Mouse (Mus musculus): ENCODE measurements around the gene Prtn3.

Prtn3 gene

GRCm38 (mm10) chr10:79908167-79909091 lies 34.2 kb downstream of the Prtn3 start, which contains the start of gene Med16:
Med16 (minus strand) TSS chr10:79908923.
- peak; percentile 98 for DNase-seq (ENCODE audit: low read depth, low spot score)

- no peak for DNase-seq (ENCODE audit: low read depth, low spot score)
Measured at GRCm38 (mm10) chr10:79909092-79909922, 35.0 kb downstream of the Prtn3 start.

GRCm38 (mm10) chr10:79910556-79910955 lies 36.3 kb downstream of the Prtn3 start, which contains the start of gene Gm26602:
Gm26602 (plus strand) TSS chr10:79910856.
- DNase-seq (ENCODE audit: low read depth, low spot score), result no peak

GRCm38 (mm10) chr10:79912412-79912811 lies 38.1 kb downstream of the Prtn3 start:
- DNase-seq (ENCODE audit: low read depth, low spot score), result no peak

GRCm38 (mm10) chr10:79914131-79914947 lies 40.1 kb downstream of the Prtn3 start:
- DNase-seq (ENCODE audit: low read depth, low spot score), result no peak

GRCm38 (mm10) chr10:79914948-79915596 lies 40.8 kb downstream of the Prtn3 start:
- DNase-seq (ENCODE audit: low read depth, low spot score), result no peak

- DNase-seq (ENCODE audit: low read depth, low spot score), result no peak
Measured at GRCm38 (mm10) chr10:79916081-79916480, 41.8 kb downstream of the Prtn3 start.

- DNase-seq (ENCODE audit: low read depth, low spot score), result peak; percentile 83
Measured at GRCm38 (mm10) chr10:79916808-79917531, 42.7 kb downstream of the Prtn3 start, which contains the start of gene Kiss1r. Kiss1r (plus strand) TSS chr10:79916971.

- no peak for DNase-seq (ENCODE audit: low read depth, low spot score)
Measured at GRCm38 (mm10) chr10:79917532-79918100, 43.3 kb downstream of the Prtn3 start.

- no peak for DNase-seq (ENCODE audit: low read depth, low spot score)
Measured at GRCm38 (mm10) chr10:79918231-79919078, 44.2 kb downstream of the Prtn3 start.

- peak; percentile 51 for DNase-seq (ENCODE audit: low read depth, low spot score)
Measured at GRCm38 (mm10) chr10:79919251-79919849, 45.1 kb downstream of the Prtn3 start.

GRCm38 (mm10) chr10:79920056-79920890 lies 46.0 kb downstream of the Prtn3 start:
- DNase-seq (ENCODE audit: low read depth, low spot score), result no peak

- no peak for DNase-seq (ENCODE audit: low read depth, low spot score)
Measured at GRCm38 (mm10) chr10:79920958-79921535, 46.8 kb downstream of the Prtn3 start, which contains the start of gene R3hdm4. R3hdm4 (minus strand) TSS chr10:79921208.

GRCm38 (mm10) chr10:79921572-79921971 lies 47.3 kb downstream of the Prtn3 start:
- DNase-seq (ENCODE audit: low read depth, low spot score), result no peak

GRCm38 (mm10) chr10:79924998-79925784 lies 50.9 kb downstream of the Prtn3 start:
- peak; percentile 92 for DNase-seq (ENCODE audit: low read depth, low spot score)

Data from CD4-positive helper T cell, adult 2 months (primary cell).